Mouse (Mus musculus): ENCODE data around the gene Kdm5b. TPM values are rescaled to one million over a fixed set of nuclear protein-coding genes. Genes with fewer than 3 reads are reported as not detected.

Kdm5b gene
- polyA plus RNA-seq, 1 experiment from 2014 or later = 6.4 TPM

- no peak for ATAC-seq
- Histone ChIP-seq H3K4me1 (ENCODE audit: insufficient read depth) (no peaks in the 10 kb centered on the region), H3K27ac (ENCODE audit: low read depth) (no peak overlapping the region), H3K9ac (replicated peaks) (no peak overlapping the region), H3K4me2 (ENCODE audit: low read depth, low read length) (no peak overlapping the region), H3K9me3 (ENCODE audit: low read length) (no peaks in the 10 kb centered on the region), H3K36me3 (replicated peaks; ENCODE audit: insufficient read depth, low read length) (peaks cover 34% of the 10 kb centered on the region), H3K27me3 (ENCODE audit: insufficient read depth, low read length) (no peaks in the 10 kb centered on the region), H3K4me3 (ENCODE audit: low read depth, low read length) (no peak overlapping the region)
- no peak for DNase-seq
- 74% methylated on average over 1 of the region's 1 CpGs for WGBS (ENCODE audit: insufficient replicate concordance)
- TF ChIP-seq CTCF (IDR thresholded peaks at IDR 0.05; ENCODE audit: low read depth) = peak; percentile 33
- TF ChIP-seq EP300 (IDR thresholded peaks at IDR 0.05; ENCODE audit: low read depth) = no peak
These were observed 47.3 kb downstream of the Kdm5b start for GRCm38 (mm10) chr1:134607279-134607678.

DNA sequence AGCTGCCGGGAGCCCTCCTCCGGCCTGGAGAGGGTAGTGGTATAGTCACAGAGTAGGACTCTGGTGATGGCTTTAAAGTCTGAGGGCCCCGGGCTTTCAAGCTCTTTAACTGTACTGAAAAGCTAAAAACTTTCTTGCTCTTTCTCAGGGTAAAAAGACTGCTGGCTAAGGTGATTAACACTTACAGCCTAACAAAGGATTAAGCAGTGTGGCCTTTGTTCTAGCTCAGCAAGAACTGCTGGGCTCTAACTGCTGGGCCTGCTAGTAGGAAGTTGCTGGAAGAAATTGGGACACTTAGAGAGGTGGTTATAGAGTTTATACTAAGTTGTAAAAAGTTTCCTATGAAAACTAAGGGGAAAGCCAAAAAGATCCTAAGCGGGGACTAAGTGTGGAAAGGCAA, 49.2 kb downstream of the Kdm5b start:
- no peaks in the 10 kb centered on the region for H3K27me3 ChIP-seq (ENCODE audit: insufficient read depth, low read length)
- H3K27ac ChIP-seq (ENCODE audit: low read depth) = no peak overlapping the region
- H3K9me3 ChIP-seq (ENCODE audit: low read length) = no peaks in the 10 kb centered on the region
- H3K4me2 ChIP-seq (ENCODE audit: low read depth, low read length) = no peak overlapping the region
- WGBS (ENCODE audit: insufficient replicate concordance) = 75% methylated on average over 4 of the region's 4 CpGs
- DNase-seq = no peak
- no peak for TF ChIP-seq CTCF (IDR thresholded peaks at IDR 0.05; ENCODE audit: low read depth)
- TF ChIP-seq EP300 (IDR thresholded peaks at IDR 0.05; ENCODE audit: low read depth) = no peak
- H3K36me3 ChIP-seq (replicated peaks; ENCODE audit: insufficient read depth, low read length) = peaks cover 39% of the 10 kb centered on the region
- no peak for ATAC-seq
- no peak overlapping the region for H3K4me3 ChIP-seq (ENCODE audit: low read depth, low read length)
- no peaks in the 10 kb centered on the region for H3K4me1 ChIP-seq (ENCODE audit: insufficient read depth)
- H3K9ac ChIP-seq (replicated peaks) = no peak overlapping the region

DNA sequence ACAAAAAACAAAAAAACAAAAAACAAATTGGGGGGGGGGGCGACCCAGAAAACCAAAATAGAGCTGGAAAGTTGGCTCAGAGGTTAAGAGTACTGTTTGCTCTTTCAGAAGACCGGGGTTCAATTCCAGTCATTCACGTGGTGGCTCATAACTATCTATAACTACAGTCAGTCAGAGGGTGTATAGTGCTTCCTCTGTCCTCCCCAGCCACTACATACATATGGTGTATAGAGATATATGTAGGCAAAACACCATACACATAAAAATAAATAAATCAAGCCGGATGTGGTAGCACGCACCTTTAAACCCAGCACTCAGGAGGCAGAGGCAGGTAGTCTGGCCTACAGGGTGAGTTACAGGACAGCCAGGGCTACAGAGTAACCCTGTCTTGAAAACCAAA, 54.6 kb downstream of the Kdm5b start:
- H3K9me3 ChIP-seq (ENCODE audit: low read length) = no peaks in the 10 kb centered on the region
- no peak overlapping the region for H3K4me3 ChIP-seq (ENCODE audit: low read depth, low read length)
- ATAC-seq (peak; percentile 83), DNase-seq (no peak)
- no peak for TF ChIP-seq EP300 (IDR thresholded peaks at IDR 0.05; ENCODE audit: low read depth)
- no peak for TF ChIP-seq CTCF (IDR thresholded peaks at IDR 0.05; ENCODE audit: low read depth)
- H3K36me3 ChIP-seq (replicated peaks; ENCODE audit: insufficient read depth, low read length) = peaks cover 46% of the 10 kb centered on the region
- no peaks in the 10 kb centered on the region for H3K4me1 ChIP-seq (ENCODE audit: insufficient read depth)
- 68% methylated on average over 5 of the region's 5 CpGs for WGBS (ENCODE audit: insufficient replicate concordance)
- no peak overlapping the region for H3K9ac ChIP-seq (replicated peaks)
- H3K27me3 ChIP-seq (ENCODE audit: insufficient read depth, low read length) = no peaks in the 10 kb centered on the region
- no peak overlapping the region for H3K4me2 ChIP-seq (ENCODE audit: low read depth, low read length)
- H3K27ac ChIP-seq (ENCODE audit: low read depth) = no peak overlapping the region

DNA sequence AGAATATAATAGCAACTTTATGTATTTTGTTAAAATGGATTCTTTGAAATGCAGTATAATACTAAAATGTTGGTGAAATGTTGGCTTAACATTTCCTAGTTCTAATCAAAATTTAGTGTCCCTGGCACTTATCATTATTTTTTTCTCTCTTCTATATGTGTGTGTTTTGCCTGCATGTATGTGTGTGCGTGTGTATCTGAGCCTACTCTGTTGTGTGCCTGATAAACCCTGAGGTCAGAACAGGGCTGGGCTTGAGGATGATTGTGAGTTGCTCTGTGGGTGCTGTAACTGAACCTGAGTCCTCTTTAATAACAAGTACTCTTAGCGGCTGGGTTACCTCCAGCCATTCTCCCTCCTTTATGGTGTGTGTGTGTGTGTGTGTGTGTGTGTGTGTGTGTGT, 55.0 kb downstream of the Kdm5b start:
- Histone ChIP-seq H3K4me2 (ENCODE audit: low read depth, low read length) (no peak overlapping the region), H3K27me3 (ENCODE audit: insufficient read depth, low read length) (no peaks in the 10 kb centered on the region), H3K4me3 (ENCODE audit: low read depth, low read length) (no peak overlapping the region), H3K9me3 (ENCODE audit: low read length) (no peaks in the 10 kb centered on the region), H3K27ac (ENCODE audit: low read depth) (no peak overlapping the region), H3K9ac (replicated peaks) (no peak overlapping the region), H3K4me1 (ENCODE audit: insufficient read depth) (no peaks in the 10 kb centered on the region), H3K36me3 (replicated peaks; ENCODE audit: insufficient read depth, low read length) (peaks cover 50% of the 10 kb centered on the region)
- ATAC-seq (peak; percentile 97), DNase-seq (no peak)
- 54% methylated on average over 2 of the region's 2 CpGs for WGBS (ENCODE audit: insufficient replicate concordance)
- TF ChIP-seq CTCF (IDR thresholded peaks at IDR 0.05; ENCODE audit: low read depth) = no peak
- TF ChIP-seq EP300 (IDR thresholded peaks at IDR 0.05; ENCODE audit: low read depth) = peak; percentile 58

DNA sequence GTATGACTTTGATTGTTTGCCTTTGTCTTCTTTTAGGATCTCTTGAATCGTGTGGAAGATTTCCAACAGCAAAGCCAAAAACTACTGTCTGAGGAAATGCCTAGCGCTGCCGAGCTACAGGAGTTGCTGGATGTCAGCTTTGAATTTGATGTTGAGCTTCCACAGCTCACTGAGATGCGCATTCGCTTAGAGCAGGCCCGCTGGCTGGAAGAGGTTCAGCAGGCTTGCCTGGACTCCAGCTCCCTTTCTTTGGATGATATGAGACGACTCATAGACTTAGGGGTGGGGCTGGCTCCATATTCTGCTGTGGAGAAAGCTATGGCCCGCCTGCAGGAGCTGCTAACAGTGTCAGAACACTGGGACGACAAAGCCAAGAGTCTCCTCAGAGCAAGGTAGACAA, 57.7 kb downstream of the Kdm5b start:
- Histone ChIP-seq H3K9me3 (ENCODE audit: low read length) (no peaks in the 10 kb centered on the region), H3K4me3 (ENCODE audit: low read depth, low read length) (no peak overlapping the region), H3K36me3 (replicated peaks; ENCODE audit: insufficient read depth, low read length) (peaks cover 65% of the 10 kb centered on the region), H3K4me1 (ENCODE audit: insufficient read depth) (no peaks in the 10 kb centered on the region), H3K27me3 (ENCODE audit: insufficient read depth, low read length) (no peaks in the 10 kb centered on the region), H3K4me2 (ENCODE audit: low read depth, low read length) (no peak overlapping the region), H3K27ac (ENCODE audit: low read depth) (no peak overlapping the region), H3K9ac (replicated peaks) (no peak overlapping the region)
- DNase-seq (no peak), ATAC-seq (no peak)
- no peak for TF ChIP-seq CTCF (IDR thresholded peaks at IDR 0.05; ENCODE audit: low read depth)
- TF ChIP-seq EP300 (IDR thresholded peaks at IDR 0.05; ENCODE audit: low read depth) = no peak
- WGBS (ENCODE audit: insufficient replicate concordance) = 84% methylated on average over 9 of the region's 9 CpGs

DNA sequence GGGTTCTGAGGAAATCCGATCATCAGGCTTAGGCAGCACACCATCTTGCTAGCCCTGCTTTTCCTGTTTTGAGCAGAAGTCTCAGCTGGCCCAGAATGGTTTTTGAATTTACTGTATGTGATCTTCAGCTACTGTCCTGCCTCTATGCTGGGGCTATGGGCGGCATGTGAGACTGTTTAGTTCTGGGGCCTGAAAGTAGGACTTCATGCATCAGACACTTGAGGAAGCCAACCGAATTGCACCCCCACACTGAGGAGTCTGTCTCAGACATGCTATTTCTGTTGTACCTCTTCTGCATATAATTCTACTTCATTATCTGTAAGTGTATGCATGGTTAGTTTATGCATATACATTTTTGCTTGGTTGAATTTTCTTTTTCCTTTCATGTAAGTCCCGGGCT, 65.4 kb downstream of the Kdm5b start:
- TF ChIP-seq EP300 (IDR thresholded peaks at IDR 0.05; ENCODE audit: low read depth) (no peak), CTCF (IDR thresholded peaks at IDR 0.05; ENCODE audit: low read depth) (no peak)
- Histone ChIP-seq H3K4me3 (ENCODE audit: low read depth, low read length) (no peak overlapping the region), H3K27ac (ENCODE audit: low read depth) (no peak overlapping the region), H3K4me1 (ENCODE audit: insufficient read depth) (no peaks in the 10 kb centered on the region), H3K4me2 (ENCODE audit: low read depth, low read length) (no peak overlapping the region), H3K36me3 (replicated peaks; ENCODE audit: insufficient read depth, low read length) (peaks cover 55% of the 10 kb centered on the region), H3K9ac (replicated peaks) (no peak overlapping the region), H3K27me3 (ENCODE audit: insufficient read depth, low read length) (no peaks in the 10 kb centered on the region), H3K9me3 (ENCODE audit: low read length) (no peaks in the 10 kb centered on the region)
- 94% methylated on average over 4 of the region's 4 CpGs for WGBS (ENCODE audit: insufficient replicate concordance)
- DNase-seq (no peak), ATAC-seq (no peak)

DNA sequence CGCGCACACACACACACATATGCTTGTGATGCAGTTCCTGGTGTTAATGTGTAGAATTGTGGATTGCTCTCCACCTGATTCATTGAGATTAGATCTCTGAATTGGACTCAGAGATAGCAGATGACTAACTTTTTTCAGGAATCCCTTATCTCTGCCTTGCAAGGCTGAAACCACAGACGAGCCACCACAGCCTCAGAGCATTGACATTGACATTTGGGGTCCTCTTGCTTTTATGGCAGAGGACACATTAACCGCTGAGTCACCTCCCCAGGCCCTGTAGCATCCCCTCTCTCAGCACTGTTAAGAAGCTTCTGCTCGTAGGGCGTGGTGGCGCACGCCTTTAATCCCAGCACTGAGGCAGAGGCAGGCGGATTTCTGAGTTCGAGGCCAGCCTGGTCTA, 69.5 kb downstream of the Kdm5b start:
- Histone ChIP-seq H3K36me3 (replicated peaks; ENCODE audit: insufficient read depth, low read length) (peaks cover 57% of the 10 kb centered on the region), H3K4me3 (ENCODE audit: low read depth, low read length) (no peak overlapping the region), H3K4me2 (ENCODE audit: low read depth, low read length) (no peak overlapping the region), H3K9ac (replicated peaks) (no peak overlapping the region), H3K27ac (ENCODE audit: low read depth) (no peak overlapping the region), H3K9me3 (ENCODE audit: low read length) (no peaks in the 10 kb centered on the region), H3K27me3 (ENCODE audit: insufficient read depth, low read length) (no peaks in the 10 kb centered on the region), H3K4me1 (ENCODE audit: insufficient read depth) (no peaks in the 10 kb centered on the region)
- TF ChIP-seq CTCF (IDR thresholded peaks at IDR 0.05; ENCODE audit: low read depth) (no peak), EP300 (IDR thresholded peaks at IDR 0.05; ENCODE audit: low read depth) (no peak)
- 75% methylated on average over 10 of the region's 10 CpGs for WGBS (ENCODE audit: insufficient replicate concordance)
- DNase-seq = no peak
- no peak for ATAC-seq

Measured in liver, postnatal 0 days (tissue).